Mouse (Mus musculus): Measurements from ENCODE around the gene Olfr959. TPM values are rescaled to one million over a fixed set of nuclear protein-coding genes. Genes with fewer than 3 reads are reported as not detected.

Olfr959 gene
- polyA plus RNA-seq, 1 experiment from 2014 or later: not detected

- no peaks in the 10 kb centered on the region for H3K36me3 ChIP-seq
- DNase-seq (ENCODE audit: low spot score): no peak
- H3K27me3 ChIP-seq (ENCODE audit: insufficient read depth, poor library complexity, severe bottlenecking): no peaks in the 10 kb centered on the region
- no peak within 1 kb of the TSS for H3K4me3 ChIP-seq
- no peaks in the 10 kb centered on the region for H3K4me1 ChIP-seq
- WGBS: 74% methylated on average over 2 of the region's 2 CpGs
- H3K9me3 ChIP-seq: no peaks in the 10 kb centered on the region
- no peak within 1 kb of the TSS for H3K27ac ChIP-seq
These were observed 21.4 kb downstream of the Olfr959 start, which contains the start of gene Olfr958 for GRCm38 (mm10) chr9:39553946-39554345. Gene Olfr958 (minus strand): TSS chr9:39554054.

- Histone ChIP-seq H3K4me3 (no peak overlapping the region), H3K4me1 (no peaks in the 10 kb centered on the region), H3K36me3 (no peaks in the 10 kb centered on the region), H3K9me3 (no peaks in the 10 kb centered on the region), H3K27me3 (ENCODE audit: insufficient read depth, poor library complexity, severe bottlenecking) (no peaks in the 10 kb centered on the region), H3K27ac (no peak overlapping the region)
- DNase-seq (ENCODE audit: low spot score): no peak
- 82% methylated on average over 5 of the region's 5 CpGs for WGBS
These were observed 24.6 kb downstream of the Olfr959 start for GRCm38 (mm10) chr9:39550806-39551205.

GRCm38 (mm10) chr9:39523616-39524285, 51.6 kb downstream of the Olfr959 start:
- Histone ChIP-seq H3K27ac (no peak overlapping the region), H3K4me1 (no peaks in the 10 kb centered on the region), H3K9me3 (no peaks in the 10 kb centered on the region), H3K36me3 (no peaks in the 10 kb centered on the region), H3K27me3 (ENCODE audit: insufficient read depth, poor library complexity, severe bottlenecking) (no peaks in the 10 kb centered on the region), H3K4me3 (no peak overlapping the region)
- 81% methylated on average over 1 of the region's 1 CpGs for WGBS
- DNase-seq (ENCODE audit: low spot score): no peak

Other genes starting within 250 kb of the Olfr959 start
- not detected in 2 replicates for gene Olfr948, start 249.5 kb downstream of the Olfr959 start, polyA plus RNA-seq (2016; fragmentation: Nextera tagmentation; extraction: Ambion mirVana)
- not detected in 2 replicates for gene Olfr951, start 188.2 kb downstream of the Olfr959 start, polyA plus RNA-seq (2016; fragmentation: Nextera tagmentation; extraction: Ambion mirVana)
- gene Olfr952, start 148.4 kb downstream of the Olfr959 start, polyA plus RNA-seq (2016; fragmentation: Nextera tagmentation; extraction: Ambion mirVana): not detected in 2 replicates
- not detected in 2 replicates for gene Olfr954, start 118.9 kb downstream of the Olfr959 start, polyA plus RNA-seq (2016; fragmentation: Nextera tagmentation; extraction: Ambion mirVana)
- gene Olfr955, start 103.6 kb downstream of the Olfr959 start, polyA plus RNA-seq (2016; fragmentation: Nextera tagmentation; extraction: Ambion mirVana): not detected in 2 replicates
- gene Olfr44, start 81.6 kb downstream of the Olfr959 start, polyA plus RNA-seq (2016; fragmentation: Nextera tagmentation; extraction: Ambion mirVana): not detected in 2 replicates
- not detected in 2 replicates for gene Olfr957, start 59.8 kb downstream of the Olfr959 start, polyA plus RNA-seq (2016; fragmentation: Nextera tagmentation; extraction: Ambion mirVana)
- not detected in 2 replicates for gene Olfr958, start 21.5 kb downstream of the Olfr959 start, polyA plus RNA-seq (2016; fragmentation: Nextera tagmentation; extraction: Ambion mirVana)
- 9.3 and 12.8 TPM in 2 replicates for gene AW551984, start 28.8 kb upstream of the Olfr959 start, polyA plus RNA-seq (2016; fragmentation: Nextera tagmentation; extraction: Ambion mirVana)
- not detected in 2 replicates for gene Olfr148, start 35.1 kb upstream of the Olfr959 start, polyA plus RNA-seq (2016; fragmentation: Nextera tagmentation; extraction: Ambion mirVana)
- not detected in 2 replicates for gene Olfr960, start 45.8 kb upstream of the Olfr959 start, polyA plus RNA-seq (2016; fragmentation: Nextera tagmentation; extraction: Ambion mirVana)
- not detected in 2 replicates for gene Olfr961, start 69.5 kb upstream of the Olfr959 start, polyA plus RNA-seq (2016; fragmentation: Nextera tagmentation; extraction: Ambion mirVana)
- gene Olfr963, start 91.6 kb upstream of the Olfr959 start, polyA plus RNA-seq (2016; fragmentation: Nextera tagmentation; extraction: Ambion mirVana): not detected in 2 replicates
- gene Olfr149, start 131.5 kb upstream of the Olfr959 start, polyA plus RNA-seq (2016; fragmentation: Nextera tagmentation; extraction: Ambion mirVana): not detected in 2 replicates
- gene Olfr965, start 135.8 kb upstream of the Olfr959 start, polyA plus RNA-seq (2016; fragmentation: Nextera tagmentation; extraction: Ambion mirVana): not detected in 2 replicates
- gene Olfr150, start 155.4 kb upstream of the Olfr959 start, polyA plus RNA-seq (2016; fragmentation: Nextera tagmentation; extraction: Ambion mirVana): not detected in 2 replicates
- gene Olfr967, start 170.7 kb upstream of the Olfr959 start, polyA plus RNA-seq (2016; fragmentation: Nextera tagmentation; extraction: Ambion mirVana): not detected in 2 replicates
- not detected in 2 replicates for gene Olfr968, start 207.7 kb upstream of the Olfr959 start, polyA plus RNA-seq (2016; fragmentation: Nextera tagmentation; extraction: Ambion mirVana)
- gene Olfr969, start 215.4 kb upstream of the Olfr959 start, polyA plus RNA-seq (2016; fragmentation: Nextera tagmentation; extraction: Ambion mirVana): not detected in 2 replicates
- not detected in 2 replicates for gene Olfr970, start 233.3 kb upstream of the Olfr959 start, polyA plus RNA-seq (2016; fragmentation: Nextera tagmentation; extraction: Ambion mirVana)

All from heart, embryonic 10.5 days (tissue).